Mouse (Mus musculus) embryonic facial prominence, embryonic 13.5 days (tissue): ENCODE measurements around the gene Lrp1. TPM values are rescaled to one million over a fixed set of nuclear protein-coding genes. Genes with fewer than 3 reads are reported as not detected.

Experiments used
- ATAC-seq: fragments of 200-750 bp; cut with Nextera tagmentation; 2 replicates; pipeline ENCODE4 v1.8.0; 2017; ENCODE audit warnings: low read depth; ENCODE audit not compliant: insufficient number of reproducible peaks, insufficient read depth, low FRiP score, low TSS enrichment
- H3K27ac ChIP-seq: fragments of 300-500 bp; sonication (generic); 2 replicates; pipeline ENCODE4 v1.5.1; 2015; ENCODE audit warnings: moderate library complexity, mild to moderate bottlenecking, inconsistent platforms
- H3K27me3 ChIP-seq: fragments of 300-500 bp; sonication (generic); 2 replicates; pipeline ENCODE4 v1.6.1; 2015; ENCODE audit warnings: mild to moderate bottlenecking, inconsistent platforms
- H3K36me3 ChIP-seq: fragments of 300-500 bp; sonication (generic); 2 replicates; pipeline ENCODE4 v1.6.1; 2015; ENCODE audit warnings: mild to moderate bottlenecking, inconsistent platforms
- H3K4me1 ChIP-seq: fragments of 300-500 bp; sonication (generic); 2 replicates; pipeline ENCODE4 v1.6.1; 2015; ENCODE audit warnings: inconsistent platforms
- H3K4me2 ChIP-seq: fragments of 300-500 bp; sonication (generic); 2 replicates; pipeline ENCODE4 v1.6.1; 2015; ENCODE audit warnings: moderate library complexity, mild to moderate bottlenecking, inconsistent platforms
- H3K4me3 ChIP-seq: fragments of 300-500 bp; sonication (generic); 2 replicates; pipeline ENCODE4 v1.5.1; 2015; ENCODE audit warnings: mild to moderate bottlenecking, inconsistent platforms
- H3K9ac ChIP-seq: fragments of 300-500 bp; sonication (generic); 2 replicates; pipeline ENCODE4 v1.6.1; 2015; ENCODE audit warnings: mild to moderate bottlenecking, inconsistent platforms
- H3K9me3 ChIP-seq: fragments of 300-500 bp; sonication (generic); 2 replicates; pipeline ENCODE4 v1.6.1; 2016; ENCODE audit warnings: inconsistent platforms
- WGBS: fragments of 180-500 bp; shearing (Covaris S2); methylation state at CpG from one replicate; pipeline ENCODE4 v1.1.7; 2015; ENCODE audit warnings: mixed read lengths; 5-methylcytosine and 5-hydroxymethylcytosine counted together
- polyA plus RNA-seq: library from polyadenylated mRNA; unstranded; fragments of >200 nt; fragmentation: Nextera tagmentation; extraction: Ambion mirVana; gene quantifications from 2 replicates; pipeline ENCODE4 v1.2.1, GENCODE M21; 2015

Gene Lrp1
- polyA plus RNA-seq, 1 experiment from 2014 or later = 139 TPM

GRCm38 (mm10) chr10:127587776-127588175, 33.2 kb downstream of the Lrp1 start:
- H3K4me1 ChIP-seq = no peaks in the 10 kb centered on the region
- no peak overlapping the region for H3K4me3 ChIP-seq
- WGBS = 93% methylated on average over 8 of the region's 8 CpGs
- H3K27ac ChIP-seq = no peak overlapping the region
- no peak overlapping the region for H3K4me2 ChIP-seq
- no peaks in the 10 kb centered on the region for H3K27me3 ChIP-seq
- no peak overlapping the region for H3K9ac ChIP-seq
- H3K9me3 ChIP-seq = no peaks in the 10 kb centered on the region
- no peak for ATAC-seq
- peaks cover 97% of the 10 kb centered on the region for H3K36me3 ChIP-seq

DNA sequence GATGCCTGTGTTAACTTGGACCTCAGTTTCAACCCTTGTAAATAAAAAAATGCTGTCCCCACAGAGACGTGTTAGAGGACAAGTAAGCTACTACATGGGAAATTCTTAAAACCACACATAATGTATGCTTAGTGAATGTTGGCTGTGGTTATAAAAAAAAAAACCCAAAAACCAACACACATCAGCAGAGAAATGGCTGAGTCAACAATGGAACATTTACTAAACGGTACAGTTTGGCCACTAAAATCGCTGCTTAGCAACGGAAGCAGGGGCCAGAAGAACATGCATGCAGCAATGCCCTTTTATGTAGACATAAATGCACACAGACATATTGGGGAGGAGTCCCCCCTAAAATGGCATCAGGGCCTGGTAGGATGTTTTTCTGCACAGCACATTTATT, 34.7 kb downstream of the Lrp1 start:
- peaks cover 97% of the 10 kb centered on the region for H3K36me3 ChIP-seq
- no peaks in the 10 kb centered on the region for H3K4me1 ChIP-seq
- H3K9me3 ChIP-seq = no peaks in the 10 kb centered on the region
- no peak overlapping the region for H3K4me2 ChIP-seq
- H3K9ac ChIP-seq = no peak overlapping the region
- no peaks in the 10 kb centered on the region for H3K27me3 ChIP-seq
- H3K4me3 ChIP-seq = no peak overlapping the region
- no peak overlapping the region for H3K27ac ChIP-seq
- WGBS = 75% methylated on average over 4 of the region's 4 CpGs
- ATAC-seq = no peak

DNA sequence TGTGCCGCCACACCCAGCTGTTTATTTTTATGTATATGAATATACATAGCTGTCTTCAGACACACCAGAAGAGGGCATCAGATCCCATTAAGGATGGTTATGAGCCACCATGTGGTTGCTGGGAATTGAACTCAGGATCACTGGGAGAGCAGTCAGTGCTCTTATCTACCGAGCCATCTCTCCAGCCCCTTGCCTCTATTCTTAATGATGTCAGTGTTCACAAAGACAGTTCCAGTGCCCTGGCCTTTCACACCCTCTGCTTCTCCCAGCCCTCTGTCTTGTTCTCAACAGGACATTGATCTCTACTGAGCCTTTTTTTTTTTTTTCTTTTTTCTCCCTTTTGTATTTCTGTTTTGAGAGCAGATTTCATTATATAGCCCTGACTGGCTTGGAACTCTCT, 35.4 kb downstream of the Lrp1 start:
- Histone ChIP-seq H3K4me2 (no peak overlapping the region), H3K27ac (no peak overlapping the region), H3K9ac (no peak overlapping the region), H3K27me3 (no peaks in the 10 kb centered on the region), H3K4me1 (no peaks in the 10 kb centered on the region), H3K36me3 (peaks cover 97% of the 10 kb centered on the region), H3K4me3 (no peak overlapping the region), H3K9me3 (no peaks in the 10 kb centered on the region)
- 89% methylated on average over 2 of the region's 2 CpGs for WGBS
- no peak for ATAC-seq

DNA sequence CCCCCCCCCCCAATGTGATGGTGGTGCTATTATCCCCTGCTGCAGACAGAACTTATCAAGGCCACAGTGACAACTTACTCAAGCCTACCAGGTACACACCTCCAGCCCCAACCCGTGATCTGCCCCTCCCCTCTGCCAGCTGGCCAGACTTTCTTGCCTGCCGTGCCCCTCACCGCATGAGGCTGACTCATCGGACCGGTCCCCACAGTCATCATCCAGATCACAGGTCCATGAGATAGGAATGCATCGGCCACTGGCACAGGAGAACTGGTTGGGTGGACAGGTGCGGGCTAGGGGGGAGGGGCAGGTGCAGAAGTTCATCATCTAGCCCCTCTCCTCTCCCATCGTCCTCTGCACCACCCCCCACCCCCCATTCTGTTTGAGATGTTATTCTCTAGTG, 37.3 kb downstream of the Lrp1 start:
- H3K36me3 ChIP-seq = peaks cover 97% of the 10 kb centered on the region
- H3K27ac ChIP-seq = no peak overlapping the region
- no peaks in the 10 kb centered on the region for H3K4me1 ChIP-seq
- H3K9me3 ChIP-seq = no peaks in the 10 kb centered on the region
- no peak overlapping the region for H3K4me2 ChIP-seq
- no peaks in the 10 kb centered on the region for H3K27me3 ChIP-seq
- H3K4me3 ChIP-seq = no peak overlapping the region
- no peak overlapping the region for H3K9ac ChIP-seq
- WGBS = 85% methylated on average over 8 of the region's 8 CpGs
- no peak for ATAC-seq

- ATAC-seq = no peak
- no peak overlapping the region for H3K4me3 ChIP-seq
- H3K27me3 ChIP-seq = no peaks in the 10 kb centered on the region
- 90% methylated on average over 9 of the region's 9 CpGs for WGBS
- no peaks in the 10 kb centered on the region for H3K9me3 ChIP-seq
- H3K9ac ChIP-seq = no peak overlapping the region
- peaks cover 99% of the 10 kb centered on the region for H3K36me3 ChIP-seq
- no peaks in the 10 kb centered on the region for H3K4me1 ChIP-seq
- no peak overlapping the region for H3K27ac ChIP-seq
- no peak overlapping the region for H3K4me2 ChIP-seq
Observed at GRCm38 (mm10) chr10:127581291-127581690, 39.7 kb downstream of the Lrp1 start.

DNA sequence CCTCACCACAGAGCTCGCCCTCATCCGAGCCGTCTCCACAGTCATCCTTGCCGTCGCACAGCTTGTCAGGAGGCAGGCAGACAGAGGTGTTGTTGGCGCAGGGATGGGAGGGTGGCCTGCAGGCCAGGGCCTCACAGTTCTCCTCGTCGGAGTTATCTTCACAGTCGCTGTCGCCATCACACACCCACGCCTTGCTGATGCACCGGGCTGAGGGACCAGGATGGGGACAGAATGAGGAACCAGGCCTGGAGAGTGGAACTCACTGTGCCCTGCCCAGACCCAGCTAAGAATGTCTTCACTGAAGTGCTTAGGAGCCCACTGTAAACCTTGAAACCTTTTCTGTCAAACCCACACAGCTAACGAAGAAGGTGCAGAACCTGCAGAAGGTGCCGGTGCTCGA, 43.0 kb downstream of the Lrp1 start:
- no peak overlapping the region for H3K4me3 ChIP-seq
- H3K4me1 ChIP-seq = no peaks in the 10 kb centered on the region
- no peak overlapping the region for H3K4me2 ChIP-seq
- no peak for ATAC-seq
- H3K36me3 ChIP-seq = peaks cover 100% of the 10 kb centered on the region
- 0 out of 2 replicates have a peak overlapping the region, but pooled peaks have one; percentile 16 for H3K9ac ChIP-seq
- whole genome bisulfite sequencing = 91% methylated on average over 15 of the region's 15 CpGs
- H3K27me3 ChIP-seq = no peaks in the 10 kb centered on the region
- H3K9me3 ChIP-seq = no peaks in the 10 kb centered on the region
- no peak overlapping the region for H3K27ac ChIP-seq

GRCm38 (mm10) chr10:127577156-127577555, 43.8 kb downstream of the Lrp1 start:
- Histone ChIP-seq H3K9ac (no peak overlapping the region), H3K4me1 (no peaks in the 10 kb centered on the region), H3K27ac (no peak overlapping the region), H3K4me3 (no peak overlapping the region), H3K9me3 (no peaks in the 10 kb centered on the region), H3K27me3 (no peaks in the 10 kb centered on the region), H3K36me3 (peaks cover 100% of the 10 kb centered on the region), H3K4me2 (no peak overlapping the region)
- ATAC-seq = no peak
- WGBS = 82% methylated on average over 9 of the region's 9 CpGs

DNA sequence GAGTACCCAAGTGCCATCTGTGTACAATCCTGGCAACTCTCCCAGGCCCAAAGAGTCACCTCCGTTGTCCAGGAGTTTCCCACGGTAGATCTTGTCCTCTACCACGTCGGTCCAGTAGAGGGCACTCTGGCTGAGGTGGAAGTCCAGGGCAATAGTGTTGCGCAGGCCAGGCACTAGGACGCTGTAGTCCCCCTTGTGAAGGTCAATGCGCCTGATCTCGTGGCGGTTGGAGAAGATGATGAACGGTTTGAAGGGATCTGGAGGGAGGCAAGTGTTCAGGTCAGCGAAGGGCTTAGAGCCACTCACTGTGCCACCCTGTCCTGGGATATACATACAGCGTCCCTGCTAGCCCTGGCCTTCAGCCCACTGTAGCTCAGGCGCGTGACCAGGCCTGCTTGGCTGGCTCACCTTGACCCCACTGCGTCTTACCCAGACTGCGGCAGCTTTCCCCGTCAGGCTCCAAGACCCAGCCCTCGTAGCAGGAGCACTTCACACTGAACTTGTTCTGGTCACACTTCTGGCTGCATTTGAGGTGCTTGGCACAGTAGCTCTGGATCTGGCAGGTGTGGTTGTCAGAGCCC, 44.5 kb downstream of the Lrp1 start:
- Histone ChIP-seq H3K36me3 (peaks cover 99% of the 10 kb centered on the region), H3K27ac (no peak overlapping the region)

GRCm38 (mm10) chr10:127575741-127576140, 45.2 kb downstream of the Lrp1 start:
- 81% methylated on average over 7 of the region's 7 CpGs for WGBS
- Histone ChIP-seq H3K9ac (no peak overlapping the region), H3K27ac (no peak overlapping the region), H3K4me3 (no peak overlapping the region), H3K4me1 (no peaks in the 10 kb centered on the region), H3K9me3 (no peaks in the 10 kb centered on the region), H3K36me3 (peaks cover 99% of the 10 kb centered on the region), H3K27me3 (no peaks in the 10 kb centered on the region), H3K4me2 (no peak overlapping the region)
- no peak for ATAC-seq

More for the DNA sequence above, 44.5 kb downstream of the Lrp1 start:
- Histone ChIP-seq H3K4me1 (no peaks in the 10 kb centered on the region), H3K27me3 (no peaks in the 10 kb centered on the region), H3K4me2 (no peak overlapping the region), H3K4me3 (no peak overlapping the region), H3K9me3 (no peaks in the 10 kb centered on the region), H3K9ac (no peak overlapping the region)
- ATAC-seq = no peak
- WGBS = 67% methylated on average over 18 of the region's 18 CpGs

- no peak for ATAC-seq
- H3K4me1 ChIP-seq = 0 out of 2 replicates have a peak, but pooled peaks cover 3% of the 10 kb centered on the region
- no peak overlapping the region for H3K9ac ChIP-seq
- no peak overlapping the region for H3K4me2 ChIP-seq
- 94% methylated on average over 5 of the region's 5 CpGs for WGBS
- H3K27ac ChIP-seq = no peak overlapping the region
- H3K9me3 ChIP-seq = no peaks in the 10 kb centered on the region
- H3K4me3 ChIP-seq = no peak overlapping the region
- H3K27me3 ChIP-seq = no peaks in the 10 kb centered on the region
- H3K36me3 ChIP-seq = peaks cover 92% of the 10 kb centered on the region
Observed at GRCm38 (mm10) chr10:127572281-127572680, 48.7 kb downstream of the Lrp1 start.

GRCm38 (mm10) chr10:127570937-127571641, 49.9 kb downstream of the Lrp1 start:
- Histone ChIP-seq H3K27ac (no peak overlapping the region), H3K36me3 (peaks cover 92% of the 10 kb centered on the region)

DNA sequence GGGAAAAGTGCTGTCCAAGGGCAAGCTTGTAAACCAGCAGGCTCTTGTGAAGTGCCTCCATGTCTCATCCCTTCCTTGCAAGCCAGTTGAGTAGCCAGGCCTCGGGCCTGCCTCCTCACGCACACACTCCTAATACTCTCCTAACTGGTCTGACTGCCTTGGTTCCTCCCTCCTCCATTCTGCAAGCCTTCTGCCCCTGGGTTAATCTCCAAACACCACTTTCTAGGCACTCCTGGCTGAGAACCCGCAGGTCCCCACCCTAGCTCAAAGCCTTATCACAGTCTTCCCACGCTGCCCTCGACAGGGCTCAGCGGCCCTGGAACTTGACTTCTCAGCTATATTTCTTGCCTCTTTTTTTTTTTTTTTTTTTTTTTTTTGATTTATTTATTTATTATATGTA, 50.6 kb downstream of the Lrp1 start:
- H3K9me3 ChIP-seq = no peaks in the 10 kb centered on the region

More at GRCm38 (mm10) chr10:127570937-127571641, 49.9 kb downstream of the Lrp1 start:
- no peak for ATAC-seq
- Histone ChIP-seq H3K9me3 (no peaks in the 10 kb centered on the region), H3K4me3 (no peak overlapping the region), H3K9ac (no peak overlapping the region), H3K4me1 (0 out of 2 replicates have a peak, but pooled peaks cover 3% of the 10 kb centered on the region), H3K27me3 (no peaks in the 10 kb centered on the region), H3K4me2 (no peak overlapping the region)
- WGBS = 89% methylated on average over 17 of the region's 17 CpGs

More for the DNA sequence above, 50.6 kb downstream of the Lrp1 start:
- Histone ChIP-seq H3K27me3 (no peaks in the 10 kb centered on the region), H3K4me3 (no peak overlapping the region), H3K36me3 (peaks cover 90% of the 10 kb centered on the region), H3K9ac (no peak overlapping the region), H3K27ac (0 out of 2 replicates have a peak overlapping the region, but pooled peaks have one; percentile 44), H3K4me1 (0 out of 2 replicates have a peak, but pooled peaks cover 3% of the 10 kb centered on the region), H3K4me2 (no peak overlapping the region)
- ATAC-seq = no peak
- 73% methylated on average over 6 of the region's 6 CpGs for WGBS
